Mouse (Mus musculus) layer of hippocampus, adult 8-10 months (tissue): ENCODE measurements around the gene Gemin7. TPM values are rescaled to one million over a fixed set of nuclear protein-coding genes. Genes with fewer than 3 reads are reported as not detected.

Experiments used
- DNase-seq, 2 experiments: peaks; one replicate each; pipeline ENCODE4 v3.0.0; 2022; ENCODE audit warnings: low spot score in 2 of 2
- total RNA-seq, 4 experiments: library from RNA; stranded (reverse); gene quantifications; 2 replicates each; pipeline ENCODE4 v1.2.4; 2022

Gene Gemin7
- total RNA-seq, 4 experiments from 2014 or later, result 43.4 to 54.4 (median 49.2) TPM

DNA sequence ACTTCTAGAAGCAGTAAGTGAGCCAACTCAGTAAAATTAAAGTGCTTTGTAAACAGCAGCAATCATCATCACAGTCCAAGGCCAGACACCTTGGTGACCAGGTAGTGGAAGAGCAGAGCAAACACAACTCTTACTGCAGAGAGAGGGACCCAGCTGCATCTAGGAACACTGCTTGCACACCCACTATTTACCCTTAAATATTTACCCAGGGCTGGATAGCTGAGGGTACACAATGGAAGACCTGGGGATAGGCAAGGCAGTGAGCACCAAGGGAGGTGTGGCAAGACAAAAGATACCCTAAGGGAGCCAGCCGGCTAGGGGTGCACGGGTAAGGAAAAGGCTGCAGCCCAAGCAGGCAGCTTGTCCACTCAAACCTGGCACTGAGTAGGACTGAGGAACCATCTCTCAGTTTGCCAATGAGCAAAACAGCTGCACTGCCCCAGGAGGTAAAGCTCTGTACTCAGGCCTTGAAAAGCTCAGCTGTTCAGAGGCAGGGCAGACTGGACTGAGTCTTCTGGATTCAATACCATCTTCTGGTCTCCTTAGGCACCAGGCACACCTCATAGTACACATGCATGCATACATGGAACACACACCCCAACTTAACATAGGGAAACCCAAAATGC lies 29.9 kb downstream of the Gemin7 start:
- no peak for DNase-seq

- DNase-seq, result no peak
Measured at GRCm38 (mm10) chr7:19546007-19546406, 31.4 kb downstream of the Gemin7 start.

DNA sequence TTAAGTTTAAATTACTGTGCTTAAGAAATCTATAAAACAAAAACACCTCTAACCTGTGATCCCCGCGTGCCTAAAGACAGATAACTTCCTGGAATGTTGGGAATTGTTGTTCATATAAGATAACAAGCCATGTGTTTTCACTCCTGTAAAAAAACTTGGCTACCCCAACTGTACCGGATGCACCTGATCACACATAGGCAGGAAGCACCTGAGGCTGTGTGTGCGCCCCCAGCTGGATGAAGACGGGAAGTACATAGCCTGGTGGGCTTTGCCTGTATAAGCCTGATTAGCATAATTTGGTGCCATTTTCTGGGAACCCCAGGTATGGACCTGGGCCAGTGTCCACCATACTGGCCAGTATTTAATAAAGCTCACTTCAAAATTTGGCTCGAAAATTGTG lies 33.8 kb downstream of the Gemin7 start:
- DNase-seq, result no peak

DNA sequence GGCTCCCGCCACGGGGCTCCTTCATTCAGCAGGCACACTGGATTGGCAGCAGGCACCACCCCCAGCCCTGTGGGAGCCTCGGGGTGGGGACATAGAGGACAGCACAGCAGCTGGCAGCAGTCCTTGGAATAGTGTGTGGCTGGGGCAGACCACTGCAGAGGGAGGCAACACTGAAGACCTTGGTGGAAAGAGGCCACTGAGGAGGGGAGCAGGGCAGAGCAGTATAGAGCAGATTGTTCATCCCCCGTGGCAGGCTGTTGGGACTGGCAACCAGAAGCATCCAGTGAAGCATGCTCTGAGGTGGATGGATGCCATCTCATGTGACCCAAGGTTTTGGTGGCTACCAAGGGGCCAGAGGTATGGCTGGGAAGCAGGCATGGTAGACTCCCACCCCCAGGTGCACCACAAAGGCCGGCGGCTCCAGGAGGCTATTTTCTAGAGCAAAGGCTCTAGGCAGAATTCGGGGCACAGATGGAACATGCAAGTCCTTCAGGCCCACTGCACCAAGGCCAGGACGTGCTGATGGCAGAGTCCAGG lies 35.2 kb downstream of the Gemin7 start:
- no peak for DNase-seq

GRCm38 (mm10) chr7:19541681-19542154 lies 35.7 kb downstream of the Gemin7 start:
- no peak for DNase-seq

- no peak for DNase-seq
Measured at GRCm38 (mm10) chr7:19540771-19541566, 36.4 kb downstream of the Gemin7 start.

DNA sequence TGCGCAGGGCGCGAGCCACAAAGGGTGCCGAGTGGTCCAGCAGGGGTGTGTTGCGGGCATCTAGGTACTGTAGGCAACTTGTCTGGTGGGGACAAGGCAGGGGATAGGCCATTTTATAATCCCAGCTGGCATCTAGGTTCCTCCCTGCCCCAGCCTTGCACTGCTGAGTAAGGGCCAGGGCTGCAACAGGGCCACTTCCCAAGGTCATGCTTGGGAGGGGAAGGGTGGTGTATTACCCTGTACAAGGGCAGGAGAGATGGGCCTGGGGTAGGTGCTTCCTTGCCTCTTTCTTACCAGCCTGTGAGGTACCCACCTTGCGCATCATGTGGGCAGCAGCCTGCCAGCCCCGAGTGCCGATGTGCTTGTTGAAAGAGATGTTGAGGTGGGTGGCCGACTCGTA lies 42.7 kb downstream of the Gemin7 start:
- DNase-seq, result no peak

GRCm38 (mm10) chr7:19532240-19532639 lies 45.2 kb downstream of the Gemin7 start:
- DNase-seq, result no peak

GRCm38 (mm10) chr7:19531077-19531476 lies 46.3 kb downstream of the Gemin7 start:
- no peak for DNase-seq

- no peak for DNase-seq
Measured at GRCm38 (mm10) chr7:19525105-19525481, 52.3 kb downstream of the Gemin7 start.

DNA sequence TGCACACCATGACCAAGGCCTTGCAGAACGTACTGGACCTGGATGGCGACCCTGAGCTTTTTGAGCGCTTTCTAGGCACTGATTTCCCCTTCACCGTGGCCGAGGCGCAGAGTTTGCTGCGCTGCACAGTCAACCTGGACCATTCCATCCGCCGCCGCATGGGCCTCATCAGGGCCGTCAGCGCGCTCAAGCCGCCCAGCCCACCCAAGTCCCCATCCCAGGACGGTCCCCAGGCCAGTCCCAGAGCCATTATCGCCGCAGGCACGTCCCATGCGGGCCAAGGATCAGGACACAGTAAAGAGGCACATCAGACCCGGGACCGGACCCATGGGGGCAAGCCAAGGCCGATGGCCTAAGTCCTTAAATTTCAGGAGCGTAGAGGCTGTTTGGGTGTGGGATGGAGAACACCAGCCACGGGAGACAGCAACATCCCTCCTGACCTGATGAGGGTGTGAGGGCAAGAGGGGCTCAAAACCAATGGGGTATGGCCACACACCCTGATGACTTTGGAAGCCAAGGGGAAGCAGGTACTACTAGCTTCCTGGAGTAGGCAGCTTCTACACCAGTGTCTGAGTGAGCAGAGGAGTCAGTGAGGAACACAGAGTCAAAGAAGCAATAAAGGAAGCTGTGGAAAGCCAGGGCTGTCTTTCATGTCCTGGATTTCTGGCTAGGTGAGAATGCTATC lies 52.8 kb downstream of the Gemin7 start:
- no peak for DNase-seq

DNA sequence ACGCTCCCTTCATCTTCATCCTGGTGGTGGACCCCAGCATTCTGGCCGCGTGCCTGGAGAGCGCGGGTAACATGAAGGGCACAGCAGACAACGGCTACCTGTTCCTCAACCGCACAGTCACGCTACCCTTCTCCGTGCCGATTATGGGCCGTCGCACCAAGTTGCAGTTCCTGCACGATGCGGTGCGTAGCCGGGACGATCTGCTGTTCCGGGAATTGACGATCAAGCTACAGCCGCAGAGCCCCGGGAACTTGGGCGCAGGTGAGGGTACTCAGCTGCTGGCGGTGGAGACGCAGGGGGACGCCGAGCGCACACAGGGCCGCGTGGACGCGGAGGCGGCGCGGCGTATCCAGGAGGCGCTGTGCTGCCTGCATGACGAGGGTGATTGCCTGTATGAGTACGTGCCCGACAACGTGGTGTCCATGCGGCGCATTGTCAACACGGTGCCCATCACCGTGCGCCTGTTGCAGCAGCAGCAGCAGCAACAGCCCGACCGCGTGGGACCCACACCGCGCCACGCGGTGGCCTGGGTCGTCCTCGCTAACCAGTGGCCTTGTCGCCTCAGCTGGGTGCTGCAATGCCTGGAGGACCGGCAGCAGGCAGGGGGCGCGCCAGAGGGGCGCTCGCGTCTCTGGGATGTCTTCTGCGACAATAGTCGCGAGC lies 53.5 kb downstream of the Gemin7 start:
- peak in 1 of 2 experiments; percentile 61 for DNase-seq

DNA sequence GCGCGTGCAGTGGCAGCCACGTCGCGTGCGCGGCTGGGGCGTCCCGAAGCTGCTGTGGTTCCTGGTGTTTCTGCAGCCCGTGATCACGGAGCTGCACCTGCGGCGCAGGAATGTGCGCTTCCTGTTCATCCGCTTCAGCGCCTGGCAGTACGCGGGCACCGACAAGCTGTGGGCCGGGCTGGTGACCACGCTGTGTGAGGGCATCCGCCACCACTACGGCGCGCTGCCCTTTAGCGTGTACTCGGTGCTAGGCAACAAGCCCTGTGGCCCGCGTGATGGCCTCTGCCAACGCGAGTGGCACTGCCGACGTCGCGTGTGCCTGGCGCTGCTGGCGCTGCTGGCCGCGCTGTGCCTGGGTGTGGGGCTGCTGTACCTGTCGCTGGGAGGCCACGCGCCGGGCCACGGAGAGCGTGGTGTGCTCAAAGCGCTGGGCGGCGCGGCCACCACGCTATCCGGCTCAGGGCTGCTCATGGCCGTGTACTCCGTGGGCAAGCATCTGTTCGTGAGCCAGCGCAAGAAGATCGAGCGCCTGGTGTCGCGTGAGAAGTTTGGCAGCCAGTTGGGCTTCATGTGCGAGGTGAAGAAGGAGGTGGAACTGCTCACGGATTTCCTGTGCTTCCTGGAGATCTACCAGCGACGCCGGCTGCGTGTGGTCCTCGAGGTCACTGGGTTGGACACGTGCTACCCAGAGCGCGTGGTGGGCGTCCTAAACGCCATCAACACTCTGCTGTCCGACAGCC lies 54.2 kb downstream of the Gemin7 start:
- DNase-seq, result no peak

DNA sequence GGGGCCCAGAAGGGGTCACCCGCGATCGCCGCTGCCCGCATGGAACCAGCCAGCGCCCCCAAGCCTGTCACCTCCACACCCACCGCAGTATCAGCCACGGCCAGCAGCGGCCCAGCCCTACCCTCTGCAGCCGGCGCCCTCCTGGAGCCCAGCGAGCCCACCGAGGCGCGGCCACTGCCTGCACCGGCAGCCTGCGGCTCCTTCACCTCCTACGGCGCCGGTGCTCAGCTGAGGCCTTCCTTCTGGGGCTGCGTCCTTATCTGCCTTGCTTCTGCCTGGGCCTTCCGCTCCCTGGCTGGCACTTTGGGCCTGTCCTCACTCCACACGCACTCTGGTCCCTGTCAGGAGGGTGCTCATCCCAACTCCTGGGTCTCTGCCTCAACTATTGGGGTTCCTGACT lies 57.4 kb downstream of the Gemin7 start:
- no peak for DNase-seq

- no peak for DNase-seq
Measured at GRCm38 (mm10) chr7:19517652-19518365, 59.6 kb downstream of the Gemin7 start, which contains the start of gene Nkpd1. TSS of gene Nkpd1 (plus strand) at chr7:19517838.

Other genes starting within 250 kb of the Gemin7 start
- 10 to 100 TPM; 41.9 to 47.8 (median 43.2) TPM for gene Ercc1, start 232.8 kb downstream of the Gemin7 start, total RNA-seq
- 10 to 100 TPM; 18.3 to 20.2 (median 19.0) TPM for gene Cd3eap, start 218.1 kb downstream of the Gemin7 start, total RNA-seq
- 1 to 10 TPM; 5.7 to 9.2 (median 8.1) TPM for gene Ppp1r13l, start 217.8 kb downstream of the Gemin7 start, total RNA-seq
- gene Ercc2, start 195.6 kb downstream of the Gemin7 start, total RNA-seq, result 10 to 100 TPM; 36.0 to 41.5 (median 37.7) TPM
- gene Klc3, start 173.5 kb downstream of the Gemin7 start, total RNA-seq, result 1 to 10 TPM; 3.7 to 8.4 (median 6.9) TPM
- 1 to 10 TPM in 1 of 4 experiments, under 1 TPM in 1, not detected in 2; 0.18 to 4.8 TPM for gene Ckm, start 172.8 kb downstream of the Gemin7 start, total RNA-seq
- gene Mark4, start 118.8 kb downstream of the Gemin7 start, total RNA-seq, result 100 to 1,000 TPM in 1 of 4 experiments, 10 to 100 TPM in 3; 87.6 to 103 (median 95.0) TPM
- under 1 TPM; 0.08 to 0.41 (median 0.38) TPM for gene Exoc3l2, start 114.3 kb downstream of the Gemin7 start, total RNA-seq
- gene Bloc1s3, start 69.2 kb downstream of the Gemin7 start, total RNA-seq, result 1 to 10 TPM; 4.7 to 6.7 (median 5.9) TPM
- gene Trappc6a, start 69.2 kb downstream of the Gemin7 start, total RNA-seq, result 10 to 100 TPM; 17.1 to 25.2 (median 21.6) TPM
- under 1 TPM; 0.39 to 0.86 (median 0.77) TPM for gene Nkpd1, start 59.8 kb downstream of the Gemin7 start, total RNA-seq
- 100 to 1,000 TPM in 2 of 4 experiments, 10 to 100 TPM in 2; 97.7 to 120 (median 108) TPM for gene Ppp1r37, start 14.5 kb downstream of the Gemin7 start, total RNA-seq
- gene Zfp296, start 308 bp downstream of the Gemin7 start, total RNA-seq, result 1 to 10 TPM in 2 of 4 experiments, under 1 TPM in 2; 0.90 to 1.3 (median 1.0) TPM
- 100 to 1,000 TPM in 2 of 4 experiments, 10 to 100 TPM in 2; 96.9 to 109 (median 101) TPM for gene Clasrp, start 26.9 kb upstream of the Gemin7 start, total RNA-seq
- gene Relb, start 51.8 kb upstream of the Gemin7 start, total RNA-seq, result 10 to 100 TPM in 2 of 4 experiments, 1 to 10 TPM in 2; 8.3 to 11.2 (median 10.5) TPM
- gene Clptm1, start 87.4 kb upstream of the Gemin7 start, total RNA-seq, result 100 to 1,000 TPM; 140 to 150 (median 146) TPM
- gene Apoc2, start 100.3 kb upstream of the Gemin7 start, total RNA-seq, result under 1 TPM in 1 of 4 experiments, not detected in 3; 0.66 TPM
- gene Gm44805, start 103.8 kb upstream of the Gemin7 start, total RNA-seq, result not detected
- gene Apoc4, start 103.9 kb upstream of the Gemin7 start, total RNA-seq, result 1 to 10 TPM in 1 of 4 experiments, not detected in 3; 1.2 TPM
- 10 to 100 TPM in 1 of 4 experiments, 1 to 10 TPM in 3; 5.3 to 10.7 (median 6.0) TPM for gene Apoc1, start 115.1 kb upstream of the Gemin7 start, total RNA-seq
- 1,000 to 10,000 TPM; 1,861 to 4,366 (median 2,827) TPM for gene Apoe, start 121.6 kb upstream of the Gemin7 start, total RNA-seq
- 100 to 1,000 TPM; 104 to 112 (median 109) TPM for gene Tomm40, start 137.8 kb upstream of the Gemin7 start, total RNA-seq
- 1 to 10 TPM; 5.7 to 8.2 (median 7.0) TPM for gene Nectin2, start 172.9 kb upstream of the Gemin7 start, total RNA-seq
- gene Bcam, start 193.4 kb upstream of the Gemin7 start, total RNA-seq, result 10 to 100 TPM; 11.0 to 15.2 (median 13.2) TPM
- gene Cblc, start 219.2 kb upstream of the Gemin7 start, total RNA-seq, result not detected
- gene Bcl3, start 245.2 kb upstream of the Gemin7 start, total RNA-seq, result 10 to 100 TPM in 1 of 4 experiments, 1 to 10 TPM in 1, under 1 TPM in 2; 0.75 to 11.9 (median 2.3) TPM